Mouse (Mus musculus) layer of hippocampus, postnatal 14 days (tissue): ENCODE data around the gene Ccdc188. TPM values are rescaled to one million over a fixed set of nuclear protein-coding genes. Genes with fewer than 3 reads are reported as not detected.

ENCODE experiments used
- DNase-seq, 2 experiments: peaks; one replicate each; pipeline ENCODE4 v3.0.0; 2021 to 2022; ENCODE audit warnings: low spot score in 2 of 2, mixed read lengths in 1 of 2
- total RNA-seq, 2 experiments: library from RNA; stranded (reverse); gene quantifications; 2 replicates each; pipeline ENCODE4 v1.2.3; 2021

Gene Ccdc188
- total RNA-seq, 2 experiments from 2014 or later = not detected

DNA sequence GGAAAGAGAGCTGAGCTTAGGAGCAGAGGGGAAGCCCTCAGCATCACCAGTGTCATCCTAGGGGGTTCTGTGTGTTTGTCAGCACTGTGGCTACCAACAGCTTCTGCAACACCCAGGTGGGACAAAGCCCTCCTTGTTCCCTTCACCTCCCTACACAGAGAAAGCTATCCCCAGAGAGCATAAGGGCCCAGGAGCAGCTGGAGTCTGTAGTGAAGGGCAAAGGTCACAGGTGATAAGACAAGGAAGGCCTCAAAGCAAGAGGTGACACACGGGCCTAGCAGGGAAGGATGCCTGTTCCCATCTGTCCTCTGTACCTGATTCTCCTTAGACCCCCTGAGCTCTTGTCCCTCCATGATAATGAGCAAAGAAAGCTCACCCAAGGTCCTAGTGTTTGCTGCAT is 16.1 kb upstream of the Ccdc188 start:
- DNase-seq = no peak

DNA sequence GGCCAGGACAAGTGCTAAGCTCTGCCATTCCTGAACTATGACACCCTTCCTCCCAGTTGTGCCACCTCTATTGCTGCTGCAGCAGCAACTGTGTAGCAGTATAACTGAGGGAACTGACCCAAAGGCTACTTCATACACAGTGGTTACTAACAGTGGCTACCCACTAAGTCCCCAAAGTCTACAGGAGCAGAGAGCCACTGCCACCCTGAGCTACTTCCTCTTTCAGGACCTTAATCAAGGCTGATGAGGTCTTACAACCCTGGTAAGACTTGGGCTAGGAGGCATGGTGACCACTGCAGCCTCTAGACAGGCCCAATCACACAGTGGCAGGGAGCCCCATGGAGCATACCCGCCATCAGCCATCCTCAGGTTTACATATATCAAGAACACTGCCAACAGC is 15.6 kb upstream of the Ccdc188 start:
- DNase-seq = no peak

DNA sequence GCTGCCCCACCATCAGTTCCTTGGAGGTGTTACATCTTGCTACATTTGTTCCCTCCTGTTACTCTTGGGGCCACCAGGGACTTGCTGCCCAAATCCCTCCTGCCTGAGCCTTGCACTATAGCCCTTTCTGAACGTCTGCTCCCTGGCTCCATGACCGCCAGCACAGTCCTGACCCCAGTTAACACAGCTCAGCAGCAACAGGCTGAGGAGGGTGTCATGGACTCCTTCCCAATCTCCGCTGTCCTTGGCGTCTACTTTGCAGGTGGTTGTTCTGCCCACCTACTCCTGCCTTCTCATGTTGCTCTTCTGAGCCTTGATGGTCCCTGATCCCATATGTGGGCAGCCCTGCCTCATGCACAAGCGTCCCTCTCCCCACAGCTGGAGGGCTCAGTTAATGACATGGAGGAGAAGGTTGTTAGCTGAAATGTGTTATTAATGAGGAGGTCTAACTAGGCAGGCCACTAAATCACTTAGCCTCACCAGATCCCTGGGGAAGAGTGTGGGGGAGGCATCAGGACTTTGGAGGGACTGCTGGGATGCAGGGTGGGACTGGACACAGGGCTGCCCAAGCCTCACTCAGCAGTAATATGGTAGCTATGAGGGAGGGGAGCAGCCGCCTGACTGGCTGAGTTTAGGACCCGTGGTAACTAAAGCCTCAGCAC is 14.1 kb upstream of the Ccdc188 start:
- DNase-seq = no peak

DNA sequence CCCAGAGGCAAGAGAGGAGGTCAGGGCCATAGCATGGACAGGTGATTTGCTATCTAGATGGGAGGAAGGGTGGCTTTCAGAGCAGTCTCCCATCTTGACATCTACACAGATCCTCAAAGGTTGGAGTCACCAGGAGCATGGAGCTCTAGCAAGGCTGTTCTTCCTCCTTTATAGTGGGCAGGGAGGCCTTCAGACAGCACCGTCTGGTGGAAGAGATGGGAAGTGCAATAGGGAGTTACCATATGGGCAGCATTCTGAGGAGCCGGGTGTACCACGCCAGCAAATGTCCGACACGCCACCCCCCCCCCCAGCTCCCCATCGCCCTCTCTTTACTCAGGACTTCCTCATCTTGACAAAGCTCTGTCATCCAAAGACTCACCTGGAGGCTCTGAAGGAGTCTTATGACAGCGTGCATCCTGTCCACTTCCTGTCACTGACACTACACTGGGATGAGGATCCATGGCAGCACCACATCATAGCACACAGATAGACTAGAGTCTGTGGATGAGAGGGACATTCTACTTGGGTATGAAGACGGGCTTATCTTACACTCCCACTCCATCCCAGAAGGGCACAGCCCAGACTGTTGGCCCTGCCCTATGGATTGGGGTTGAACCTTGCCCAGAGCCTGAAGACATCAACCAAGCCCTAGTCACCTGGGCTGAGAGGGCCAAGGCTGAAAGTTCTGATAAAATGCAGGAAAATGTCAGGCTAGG is 6.8 kb upstream of the Ccdc188 start:
- peak; percentile 67 to 76 for DNase-seq

DNA sequence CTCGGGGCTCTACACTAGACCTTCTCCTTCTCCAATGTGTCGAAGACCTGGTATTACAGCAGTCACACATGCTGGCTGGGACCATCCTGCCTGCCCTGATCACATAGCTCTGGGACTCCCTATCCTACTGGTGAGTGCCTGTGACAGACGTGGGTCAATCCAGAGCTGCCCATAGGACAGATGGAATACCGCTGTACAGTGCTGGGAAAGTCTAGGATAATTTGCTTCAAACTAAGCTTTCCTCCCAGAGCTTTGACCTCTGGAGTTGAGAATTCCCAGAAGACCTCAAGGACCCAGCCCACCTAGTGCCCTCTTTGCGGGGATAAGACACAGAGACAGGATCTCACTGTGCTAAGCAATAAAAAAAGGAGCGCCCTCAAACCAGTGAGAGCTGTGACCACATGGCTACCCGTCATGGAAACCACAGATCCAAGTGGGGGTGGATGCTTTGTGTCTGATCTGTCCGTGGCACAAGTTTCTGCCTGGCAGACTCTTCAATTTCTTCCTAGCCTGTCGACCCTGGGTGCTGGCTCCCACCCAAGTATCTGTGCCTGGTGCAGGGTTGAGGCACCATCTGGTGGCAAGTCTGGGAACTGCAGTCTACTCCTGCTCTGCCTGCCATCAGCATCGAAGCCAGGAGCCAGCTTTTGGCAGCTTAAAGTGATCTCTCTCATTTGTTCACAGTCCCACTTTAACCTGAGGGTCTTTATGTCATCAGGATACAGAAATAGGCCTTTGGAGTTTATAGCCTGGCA is 6.1 kb upstream of the Ccdc188 start:
- DNase-seq = peak; percentile 95 to 98

DNA sequence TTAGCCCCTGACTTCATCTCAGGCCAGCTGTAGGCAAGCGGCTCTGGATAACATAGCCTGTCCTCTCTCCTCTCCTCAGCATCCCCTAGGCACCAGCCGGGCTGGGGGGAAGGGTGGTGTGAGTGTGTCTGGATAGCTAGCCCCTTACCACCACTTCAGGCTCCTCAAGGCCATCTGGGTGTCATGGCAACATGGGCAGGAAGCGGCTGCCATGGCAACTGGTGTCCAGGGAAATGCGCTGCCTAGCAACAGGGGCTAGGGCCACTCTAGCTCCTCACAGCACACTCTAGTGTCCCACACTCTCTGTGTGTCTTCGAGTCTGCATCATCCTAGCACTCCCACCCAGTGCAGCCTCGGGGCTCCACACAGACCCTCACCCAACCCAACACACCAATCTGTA is 4.0 kb upstream of the Ccdc188 start:
- peak; percentile 69 to 74 for DNase-seq

DNA sequence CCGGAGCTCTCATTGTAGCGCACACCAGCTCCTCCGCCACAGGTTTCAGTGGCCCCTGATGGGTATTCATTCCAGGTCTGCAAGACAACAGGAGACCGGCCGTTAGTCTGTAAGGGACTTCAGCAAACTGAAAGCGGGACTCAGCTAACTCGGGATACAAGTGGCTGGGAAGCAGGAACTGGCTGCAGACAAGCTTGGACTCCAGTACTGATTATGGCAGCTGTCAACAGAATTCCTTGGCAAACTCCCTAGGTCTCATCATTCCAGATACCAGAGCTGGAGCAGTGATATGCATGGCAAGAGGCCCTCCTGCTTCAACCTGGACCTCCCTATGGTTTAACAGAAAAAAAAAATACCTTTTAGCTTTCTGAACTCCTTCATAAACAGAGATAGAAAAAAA is 2.8 kb upstream of the Ccdc188 start:
- DNase-seq = peak in 1 of 2 experiments; percentile 71

DNA sequence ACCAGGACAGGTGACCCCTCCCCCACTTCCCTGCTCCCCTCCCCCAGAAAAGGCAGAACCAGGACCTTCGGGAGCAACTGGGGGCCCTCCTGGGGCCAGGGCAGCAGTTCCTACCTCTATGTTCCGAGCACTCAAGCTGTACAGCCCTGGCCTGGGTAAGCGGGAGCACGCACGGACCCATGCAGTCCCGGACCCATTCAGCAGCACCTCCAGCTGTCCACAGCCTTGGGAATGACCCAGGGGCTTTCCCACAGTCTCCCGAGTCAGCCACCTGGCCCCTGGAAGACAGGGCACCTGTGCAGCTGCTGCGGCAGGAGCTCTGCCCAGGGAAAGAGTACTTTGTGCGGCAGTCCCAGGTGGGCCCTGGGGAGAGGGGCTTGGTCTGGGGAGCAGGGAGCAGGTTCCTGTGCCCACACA is 909 bp downstream of the Ccdc188 start:
- no peak for DNase-seq

DNA sequence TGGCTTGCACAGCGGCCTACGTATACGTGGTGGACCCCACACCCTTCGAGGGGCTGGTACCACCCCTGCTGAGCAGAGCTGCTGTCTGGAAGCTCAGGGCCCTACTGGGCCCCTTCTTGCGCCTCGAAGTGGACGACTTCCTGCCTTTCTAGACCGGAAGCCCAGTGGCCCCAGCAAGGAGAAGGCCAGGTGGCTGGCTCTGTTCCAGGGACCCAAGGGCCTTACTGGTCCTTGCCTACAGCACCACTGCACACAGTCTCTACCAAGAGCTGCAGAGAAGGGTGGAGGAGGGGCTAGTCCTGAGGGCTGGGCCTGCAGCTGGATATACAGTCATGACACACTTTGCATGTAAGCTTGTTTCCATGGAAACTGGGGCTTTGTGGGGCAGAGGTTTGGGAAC is 2.3 kb downstream of the Ccdc188 start:
- DNase-seq = no peak

DNA sequence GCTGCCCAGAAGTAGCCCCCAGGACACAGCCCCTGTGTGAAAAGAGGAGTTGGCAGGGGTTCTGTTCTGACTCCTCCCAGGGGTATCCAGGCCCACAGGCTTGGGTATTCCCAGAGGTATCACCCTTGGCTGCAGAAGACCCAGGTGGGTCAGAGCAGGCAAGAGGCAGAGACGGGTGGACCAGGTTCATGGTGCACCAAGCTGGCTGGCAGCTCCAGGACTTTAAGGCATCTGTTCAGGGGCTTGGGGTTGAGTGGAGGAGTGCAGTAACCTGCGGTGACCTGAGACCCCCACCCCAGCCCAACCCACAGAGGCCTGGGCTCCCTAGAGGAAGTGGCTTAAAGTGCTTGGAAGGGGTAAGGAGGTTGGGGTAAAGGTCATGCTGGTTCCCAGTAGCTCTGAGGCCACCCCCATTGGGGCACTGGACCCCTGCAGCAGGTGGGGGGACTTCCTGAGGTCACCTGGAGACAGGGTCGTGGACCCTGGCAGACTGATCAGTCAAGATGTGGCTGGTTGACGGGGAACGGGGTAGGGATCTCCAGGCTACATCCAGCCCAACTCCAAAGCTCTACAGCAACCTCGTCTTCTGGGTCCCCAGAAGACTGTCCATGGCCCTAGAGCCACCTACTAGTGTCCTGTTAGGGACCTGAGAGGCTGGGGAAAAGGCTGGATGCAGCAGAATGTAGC is 3.3 kb downstream of the Ccdc188 start:
- no peak for DNase-seq

DNA sequence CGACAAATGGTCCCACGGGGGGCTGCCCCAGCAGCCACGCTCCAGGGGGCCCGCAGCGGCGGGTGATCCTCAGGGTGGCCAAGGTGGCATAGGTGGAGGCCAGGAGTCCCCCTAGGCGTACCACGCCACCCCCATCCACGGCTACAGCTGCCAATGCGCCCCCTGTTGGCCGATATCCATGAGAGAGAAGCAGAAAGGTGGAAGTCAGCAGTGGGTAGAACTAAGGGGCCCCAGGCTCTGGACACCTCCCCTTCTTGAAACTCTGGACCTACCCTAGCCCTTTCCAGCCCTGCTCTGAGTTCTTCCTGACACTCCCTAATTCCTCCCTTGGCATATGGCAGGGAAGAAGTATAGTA is 3.8 kb downstream of the Ccdc188 start:
- DNase-seq = no peak

DNA sequence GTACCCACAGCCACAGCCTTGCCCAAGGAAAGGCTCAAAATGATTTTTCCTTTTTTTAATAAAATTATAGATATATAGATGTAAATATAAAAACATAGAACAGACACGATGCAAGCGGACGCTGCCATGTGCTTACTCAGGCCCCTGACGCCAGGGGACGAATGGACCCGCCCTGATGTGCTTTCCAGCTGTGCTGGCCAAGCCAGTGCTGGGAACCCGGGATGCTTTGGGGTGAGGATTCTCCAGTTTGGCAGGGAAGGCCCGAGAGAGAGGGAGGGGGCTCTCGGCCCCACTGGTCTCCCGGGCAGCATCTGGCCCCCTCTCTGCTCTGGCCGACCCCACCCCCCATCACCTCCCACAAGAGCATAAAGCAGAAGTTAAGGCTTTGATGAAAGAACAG is 4.5 kb downstream of the Ccdc188 start:
- no peak for DNase-seq

DNA sequence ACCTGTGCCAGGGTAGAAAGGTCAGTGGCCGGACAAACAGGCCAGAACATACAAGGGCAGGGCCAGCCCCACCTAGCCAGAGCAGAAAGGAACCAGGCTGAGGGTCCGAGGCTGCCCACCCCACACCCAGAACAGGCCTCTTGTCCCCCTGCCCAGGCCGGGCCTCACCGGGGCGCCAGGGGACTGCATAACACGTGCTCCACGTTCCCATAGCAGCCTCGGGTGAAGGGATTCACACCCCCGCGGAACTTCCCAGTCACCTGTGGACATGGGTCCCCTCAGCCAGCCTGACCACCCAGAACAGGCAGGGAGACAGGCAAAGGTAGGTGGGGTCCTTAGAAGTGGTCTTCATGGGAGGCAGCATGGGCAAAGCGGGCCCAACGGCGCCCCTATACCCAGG is 9.5 kb downstream of the Ccdc188 start:
- DNase-seq = no peak

DNA sequence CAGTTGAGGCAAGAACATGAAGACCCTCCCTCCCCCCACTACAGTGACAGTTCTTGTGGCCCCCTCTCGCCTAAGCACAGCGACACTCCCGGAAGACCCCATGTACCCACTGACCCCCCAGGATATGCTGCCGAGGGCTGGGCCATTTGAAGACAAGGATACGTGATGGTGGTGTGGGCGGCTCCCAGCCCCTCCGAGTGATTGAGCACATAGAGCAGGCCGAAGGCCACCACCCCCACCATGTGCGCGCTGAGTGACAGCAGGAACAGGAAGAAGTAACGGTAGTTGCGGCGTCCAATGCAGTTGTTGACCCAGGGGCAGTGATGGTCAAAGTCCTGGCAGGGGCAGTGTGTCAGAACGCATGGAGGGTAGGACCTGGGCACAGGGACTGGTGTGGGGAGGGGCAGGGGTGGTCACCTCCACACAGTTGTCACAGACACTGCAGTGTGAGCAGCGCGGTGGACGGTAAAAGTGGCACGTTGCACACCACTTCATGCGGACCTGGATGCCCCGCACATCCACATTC is 10.3 kb downstream of the Ccdc188 start:
- DNase-seq = no peak

DNA sequence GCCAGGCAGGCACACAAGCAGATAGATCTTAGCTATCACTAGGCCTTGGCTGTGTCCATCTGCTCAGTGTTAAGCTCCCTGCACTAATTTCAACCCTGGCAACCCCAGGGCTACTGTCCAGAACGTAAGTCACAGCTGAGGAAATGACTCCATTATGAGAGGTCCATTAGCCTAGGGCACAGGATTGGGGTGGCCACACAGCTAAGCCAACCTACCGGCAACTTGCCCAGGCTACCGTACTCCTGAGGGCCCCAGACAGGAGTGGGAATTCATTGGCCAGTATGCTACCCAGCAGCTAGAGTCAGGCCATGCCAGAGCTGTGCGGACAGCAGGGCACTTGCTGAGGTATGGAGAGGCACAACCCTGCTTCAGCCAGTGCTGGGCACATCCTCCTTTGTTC is 11.2 kb downstream of the Ccdc188 start:
- no peak for DNase-seq

DNA sequence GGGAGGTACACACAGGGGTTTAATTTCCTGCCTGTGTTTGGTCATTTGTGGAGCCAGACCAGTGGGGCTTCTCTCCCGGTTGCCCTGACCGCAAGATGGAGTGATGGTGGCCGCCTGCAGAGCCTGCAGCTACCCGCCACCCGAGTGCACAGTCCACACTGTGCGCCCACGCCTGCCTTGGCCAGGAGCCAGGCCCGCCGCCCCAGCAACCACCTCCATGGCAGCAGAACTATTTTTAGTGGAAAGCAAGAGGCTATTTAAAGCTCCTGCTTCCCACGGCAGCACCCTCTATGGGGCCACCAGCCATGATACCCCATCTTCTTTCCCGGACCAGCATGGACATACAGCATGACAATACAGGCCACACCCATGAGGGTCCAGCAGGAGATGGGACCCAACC is 11.9 kb downstream of the Ccdc188 start:
- peak; percentile 69 to 71 for DNase-seq

DNA sequence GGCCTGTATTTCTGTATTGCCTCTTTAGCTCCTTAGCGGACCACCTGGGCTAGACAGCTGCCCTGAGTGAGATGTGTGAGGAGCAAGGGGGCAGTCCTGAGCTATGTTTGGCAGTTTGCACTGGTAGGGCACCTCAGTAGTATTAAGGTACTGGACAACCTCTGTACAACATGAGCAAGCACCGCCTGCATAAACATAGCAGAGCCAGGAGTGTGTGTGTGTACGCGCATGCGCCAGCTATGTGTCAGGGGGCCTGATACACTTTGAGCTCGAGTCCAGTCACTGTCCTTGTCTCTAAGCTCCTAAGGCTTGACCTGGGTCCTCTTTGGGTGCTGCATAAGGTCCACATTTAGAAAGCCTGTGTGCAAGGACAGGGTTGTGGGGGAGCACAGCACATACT is 12.9 kb downstream of the Ccdc188 start:
- DNase-seq = no peak

DNA sequence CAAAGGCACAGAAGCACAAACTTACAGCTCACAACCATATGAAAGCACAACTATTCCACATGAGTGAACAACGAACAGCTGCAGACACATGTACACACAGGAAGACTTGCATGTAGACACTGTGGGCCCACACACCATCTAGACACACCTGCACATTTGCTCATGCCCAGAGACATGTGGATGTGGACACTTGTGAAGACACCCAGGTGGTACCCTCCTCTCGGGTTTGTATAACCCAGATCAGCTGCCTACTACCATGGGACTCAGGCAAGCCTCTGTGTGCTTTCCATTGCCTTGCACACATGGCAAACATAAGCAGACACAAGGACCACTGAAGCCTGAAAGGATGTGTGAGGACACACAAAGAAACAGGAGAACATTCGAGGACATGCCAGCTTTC is 13.4 kb downstream of the Ccdc188 start:
- DNase-seq = no peak

DNA sequence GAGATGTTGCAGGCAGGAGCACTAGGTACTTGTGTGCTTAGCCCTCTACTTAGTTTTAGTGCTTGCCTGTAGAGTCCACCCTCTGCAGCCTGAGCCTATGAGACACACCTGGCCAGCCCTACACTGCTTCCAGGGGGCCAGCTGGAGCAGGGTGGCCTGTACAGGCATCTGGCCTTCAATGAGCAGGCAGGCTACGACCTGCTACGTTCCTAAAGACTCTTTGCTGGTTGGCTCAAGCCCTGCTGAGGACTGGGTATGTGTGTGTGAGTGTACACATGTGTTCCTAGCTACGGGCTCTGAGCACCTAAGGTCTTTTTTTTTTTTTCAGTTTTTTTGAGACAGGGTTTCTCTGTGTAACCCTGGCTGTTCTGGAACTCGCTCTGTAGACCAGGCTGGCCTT is 13.8 kb downstream of the Ccdc188 start:
- no peak for DNase-seq

DNA sequence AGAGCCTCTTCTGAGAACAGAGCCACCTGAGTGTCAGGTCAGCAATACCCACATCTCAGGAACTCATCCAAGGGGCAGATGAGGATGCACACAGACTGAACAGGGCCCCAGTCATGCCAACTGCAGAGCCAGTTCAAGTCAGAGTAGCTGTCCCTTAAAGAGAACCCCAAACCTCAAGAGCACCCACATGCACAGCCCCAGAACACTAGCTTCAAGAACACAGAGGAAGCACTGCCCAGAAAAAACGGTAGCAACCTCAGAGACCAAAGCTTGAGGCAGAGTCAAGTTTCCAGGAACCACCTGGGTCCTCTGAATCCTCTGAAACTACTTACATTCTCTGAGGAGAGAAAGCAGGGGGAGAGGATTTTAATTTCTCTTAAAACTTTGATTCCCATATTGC is 15.8 kb downstream of the Ccdc188 start:
- no peak for DNase-seq

DNA sequence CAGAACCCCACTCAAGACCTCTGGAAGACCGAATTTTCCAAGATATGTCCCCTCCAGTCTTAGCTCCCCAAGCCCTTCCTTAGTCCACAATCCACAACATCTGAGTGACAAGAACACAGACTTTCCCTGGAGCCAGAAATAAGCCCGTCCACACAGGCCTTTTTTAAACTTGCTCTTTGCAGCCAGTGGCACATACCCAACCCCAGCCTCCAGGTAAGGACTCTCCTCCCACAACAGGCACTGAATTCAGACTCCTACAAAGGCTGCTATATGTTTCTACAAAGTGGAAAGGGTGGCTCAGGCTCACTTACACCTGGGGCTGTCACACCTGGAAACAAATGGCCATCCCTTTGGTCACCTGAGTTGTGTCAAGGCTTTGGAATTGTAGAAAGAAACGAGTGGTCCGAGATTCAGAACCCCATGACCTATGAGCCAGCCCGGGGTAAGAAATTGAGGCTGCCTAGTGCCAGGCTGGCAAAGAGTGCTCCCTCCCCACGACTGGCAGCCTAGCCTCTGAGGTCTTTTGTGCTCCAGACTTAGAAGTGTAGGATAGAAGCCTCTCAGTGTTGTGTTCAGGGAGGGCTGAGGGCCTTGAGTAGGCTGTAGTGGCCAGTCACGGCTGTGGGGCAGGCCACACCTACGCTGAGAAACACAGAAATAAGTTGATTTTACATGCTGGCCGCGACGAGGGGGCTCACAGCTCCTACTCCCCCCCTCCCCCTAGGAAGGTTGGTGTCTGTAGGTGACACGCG is 16.4 kb downstream of the Ccdc188 start:
- DNase-seq = no peak
